Mouse (Mus musculus): Measurements from ENCODE around the gene Dgcr6. TPM values are rescaled to one million over a fixed set of nuclear protein-coding genes. Genes with fewer than 3 reads are reported as not detected.
A peak's percentile ranks its signal among the peaks of the same experiment; 100 is the strongest.

Dgcr6 gene
- polyA plus RNA-seq, 1 experiment from 2014 or later, result 151 TPM

DNA sequence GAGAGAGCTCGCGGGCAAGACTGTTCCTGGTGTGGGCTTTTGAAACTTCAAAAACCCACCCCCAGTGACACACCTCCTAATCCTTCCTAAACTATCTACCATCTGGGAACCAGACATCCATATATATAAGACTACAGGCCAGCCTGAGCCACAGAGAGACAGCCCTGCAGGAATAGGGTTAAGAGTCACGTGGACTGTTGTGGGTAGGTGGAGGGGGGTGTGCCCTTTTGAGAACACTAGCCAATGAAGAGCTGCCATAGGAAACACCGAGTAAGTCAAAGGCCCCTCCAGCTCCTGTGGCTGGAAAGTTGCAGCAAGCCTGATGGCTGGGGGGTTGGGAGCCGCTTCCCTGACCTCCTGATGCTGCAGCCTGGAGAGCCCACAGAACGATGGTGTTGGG lies 51.1 kb downstream of the Dgcr6 start:
- no peak for DNase-seq (ENCODE audit: low spot score)
- no peaks in the 10 kb centered on the region for H3K36me3 ChIP-seq (replicated peaks)
- H3K27me3 ChIP-seq (replicated peaks; ENCODE audit: low read depth, poor library complexity, severe bottlenecking), result no peaks in the 10 kb centered on the region
- 35% methylated on average over 6 of the region's 6 CpGs for WGBS
- H3K27ac ChIP-seq (replicated peaks), result no peak overlapping the region
- H3K4me1 ChIP-seq, result peaks cover 7% of the 10 kb centered on the region
- H3K4me3 ChIP-seq, result no peak overlapping the region; the same call in 1 of the 2 replicates
- no peaks in the 10 kb centered on the region for H3K9me3 ChIP-seq

DNA sequence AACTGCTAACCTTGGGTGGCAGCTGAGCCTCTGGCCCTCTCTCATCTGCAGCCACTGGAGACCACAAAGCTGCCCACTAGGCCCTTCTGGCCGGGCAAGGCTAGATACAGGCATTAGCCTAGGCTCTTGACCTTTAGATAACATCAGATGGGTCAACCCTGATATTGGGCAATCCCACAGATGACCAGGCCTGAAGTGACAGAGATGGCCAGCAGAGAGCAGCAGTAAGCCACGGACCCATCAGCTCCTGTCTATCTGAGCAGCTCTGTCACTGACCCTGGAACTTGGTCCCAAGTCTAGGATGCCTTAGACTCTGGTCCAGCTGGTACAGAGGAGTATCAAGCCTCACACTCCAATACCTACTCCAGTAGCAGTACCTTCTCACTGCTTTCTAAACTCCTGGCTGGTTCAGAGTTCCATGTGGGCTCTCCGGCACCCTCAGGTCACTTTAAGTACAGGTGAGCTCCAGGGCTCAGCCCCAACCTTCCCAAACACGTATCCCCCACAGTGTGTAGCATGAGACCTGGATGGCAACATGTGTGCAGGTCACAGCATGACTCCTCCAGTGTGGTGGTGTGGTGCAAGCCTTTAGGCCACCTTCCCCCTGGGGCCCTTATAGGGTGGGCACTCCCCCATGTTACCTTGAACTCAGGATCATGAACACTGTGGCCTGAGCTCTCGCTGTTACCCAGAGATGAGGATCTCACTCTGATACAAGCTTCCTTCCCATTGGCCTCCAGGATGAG lies 55.7 kb downstream of the Dgcr6 start:
- Histone ChIP-seq H3K36me3 (replicated peaks) (no peaks in the 10 kb centered on the region), H3K9me3 (peaks cover 8% of the 10 kb centered on the region; the same call in 1 of the 2 replicates), H3K27me3 (replicated peaks; ENCODE audit: low read depth, poor library complexity, severe bottlenecking) (no peaks in the 10 kb centered on the region), H3K27ac (replicated peaks) (no peak overlapping the region), H3K4me3 (no peak overlapping the region), H3K4me1 (peaks cover 11% of the 10 kb centered on the region)
- peak; percentile 61 for DNase-seq (ENCODE audit: low spot score)
- WGBS, result 58% methylated on average over 5 of the region's 5 CpGs

- 91% methylated on average over 7 of the region's 7 CpGs for WGBS
- Histone ChIP-seq H3K4me3 (no peak overlapping the region), H3K27me3 (replicated peaks; ENCODE audit: low read depth, poor library complexity, severe bottlenecking) (no peaks in the 10 kb centered on the region), H3K27ac (replicated peaks) (no peak overlapping the region), H3K9me3 (peaks cover 8% of the 10 kb centered on the region; the same call in 1 of the 2 replicates), H3K36me3 (replicated peaks) (no peaks in the 10 kb centered on the region), H3K4me1 (peaks cover 4% of the 10 kb centered on the region; the same call in 1 of the 2 replicates)
- DNase-seq (ENCODE audit: low spot score), result no peak
These were observed 58.4 kb downstream of the Dgcr6 start for GRCm38 (mm10) chr16:18111042-18111441.

DNA sequence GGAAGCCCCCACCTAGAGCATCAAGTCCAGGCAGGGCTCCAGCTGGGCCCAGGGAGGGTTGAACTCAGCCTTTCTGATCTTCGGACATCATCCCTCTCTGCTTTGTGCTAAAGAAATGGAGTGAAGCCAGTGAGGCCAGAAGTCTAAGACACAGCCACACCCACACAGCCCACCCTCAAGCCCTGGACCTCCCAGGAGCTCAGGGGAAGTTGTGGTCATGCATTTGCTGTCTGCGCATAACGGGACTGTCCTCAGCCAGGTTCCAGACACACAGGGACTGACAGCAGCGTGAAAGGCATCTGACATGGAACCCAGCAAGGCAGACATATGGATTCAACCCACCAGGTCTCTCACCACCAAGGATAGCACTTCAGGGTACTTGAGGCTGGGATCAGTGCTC lies 63.8 kb downstream of the Dgcr6 start:
- Histone ChIP-seq H3K4me3 (no peak overlapping the region), H3K4me1 (peaks cover 4% of the 10 kb centered on the region; the same call in 1 of the 2 replicates), H3K27me3 (replicated peaks; ENCODE audit: low read depth, poor library complexity, severe bottlenecking) (no peaks in the 10 kb centered on the region), H3K27ac (replicated peaks) (no peak overlapping the region), H3K36me3 (replicated peaks) (no peaks in the 10 kb centered on the region), H3K9me3 (no peaks in the 10 kb centered on the region)
- no peak for DNase-seq (ENCODE audit: low spot score)
- 77% methylated on average over 4 of the region's 4 CpGs for WGBS

GRCm38 (mm10) chr16:18118285-18118684 lies 65.6 kb downstream of the Dgcr6 start:
- Histone ChIP-seq H3K9me3 (no peaks in the 10 kb centered on the region), H3K27me3 (replicated peaks; ENCODE audit: low read depth, poor library complexity, severe bottlenecking) (peaks cover 6% of the 10 kb centered on the region; the same call in 1 of the 2 replicates), H3K4me3 (no peak overlapping the region), H3K4me1 (no peaks in the 10 kb centered on the region; the same call in 1 of the 2 replicates), H3K36me3 (replicated peaks) (no peaks in the 10 kb centered on the region), H3K27ac (replicated peaks) (no peak overlapping the region)
- WGBS, result 75% methylated on average over 3 of the region's 3 CpGs
- no peak for DNase-seq (ENCODE audit: low spot score)

DNA sequence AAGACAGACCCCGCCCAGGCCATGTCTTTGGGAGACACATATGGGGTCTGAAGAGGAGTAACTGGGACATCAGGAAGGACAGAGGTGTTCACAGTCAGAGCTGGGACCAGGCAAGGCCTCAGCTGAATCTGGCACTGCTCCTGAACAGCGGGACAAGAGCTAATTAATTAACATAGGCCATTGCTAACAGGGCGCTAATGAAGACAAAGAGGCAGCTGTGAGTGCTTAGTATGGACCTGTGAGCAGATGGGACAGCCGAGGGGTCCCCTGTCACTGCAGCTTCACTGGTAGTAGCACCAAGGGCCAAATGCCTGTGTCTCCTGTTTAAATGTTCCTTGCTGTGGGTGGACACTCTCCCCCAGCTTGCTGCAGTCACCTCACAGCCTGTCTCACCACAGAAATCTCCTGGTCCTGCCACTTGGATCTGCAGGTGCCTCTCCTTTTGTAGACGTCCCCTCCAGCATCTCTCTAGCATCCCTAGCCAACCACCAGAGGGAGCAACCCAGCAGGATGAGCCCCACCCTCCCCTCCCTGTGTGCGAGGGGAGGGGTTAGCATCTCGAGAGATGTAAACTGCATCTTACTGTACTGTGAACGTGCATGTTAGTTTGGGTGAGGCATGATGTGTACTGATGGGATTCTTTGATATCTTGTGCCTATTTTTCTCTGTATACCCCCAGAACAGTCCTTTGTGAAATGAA lies 66.5 kb downstream of the Dgcr6 start:
- no peaks in the 10 kb centered on the region for H3K36me3 ChIP-seq (replicated peaks)
- H3K4me3 ChIP-seq, result no peak overlapping the region
- no peaks in the 10 kb centered on the region for H3K9me3 ChIP-seq
- H3K27me3 ChIP-seq (replicated peaks; ENCODE audit: low read depth, poor library complexity, severe bottlenecking), result peaks cover 15% of the 10 kb centered on the region
- no peaks in the 10 kb centered on the region; the same call in 1 of the 2 replicates for H3K4me1 ChIP-seq
- no peak overlapping the region for H3K27ac ChIP-seq (replicated peaks)
- 25% methylated on average over 8 of the region's 8 CpGs for WGBS
- peak; percentile 63 for DNase-seq (ENCODE audit: low spot score)

Other genes with a start within 250 kb of the Dgcr6 start
- not detected in 2 replicates for gene B830017H08Rik, start 219.7 kb upstream of the Dgcr6 start, polyA plus RNA-seq (2016; fragmentation: Nextera tagmentation; extraction: Ambion mirVana)
- 2.5 and 4.1 TPM in 2 replicates for gene Car15, start 214.5 kb upstream of the Dgcr6 start, polyA plus RNA-seq (2016; fragmentation: Nextera tagmentation; extraction: Ambion mirVana)
- 0.35 and 0.42 TPM in 2 replicates for gene Gm20518, start 161.2 kb upstream of the Dgcr6 start, polyA plus RNA-seq (2016; fragmentation: Nextera tagmentation; extraction: Ambion mirVana)
- gene Tssk1, start 158.6 kb upstream of the Dgcr6 start, polyA plus RNA-seq (2016; fragmentation: Nextera tagmentation; extraction: Ambion mirVana), result 0.04 TPM in 1 of 2 replicates, not detected in the other
- gene Dgcr2, start 154.3 kb upstream of the Dgcr6 start, polyA plus RNA-seq (2016; fragmentation: Nextera tagmentation; extraction: Ambion mirVana), result 98.6 and 100 TPM in 2 replicates
- gene Tssk2, start 154.2 kb upstream of the Dgcr6 start, polyA plus RNA-seq (2016; fragmentation: Nextera tagmentation; extraction: Ambion mirVana), result 0.14 TPM in 1 of 2 replicates, not detected in the other
- gene Ess2, start 141.5 kb upstream of the Dgcr6 start, polyA plus RNA-seq (2016; fragmentation: Nextera tagmentation; extraction: Ambion mirVana), result 57.4 and 60.6 TPM in 2 replicates
- gene Gsc2, start 137.8 kb upstream of the Dgcr6 start, polyA plus RNA-seq (2016; fragmentation: Nextera tagmentation; extraction: Ambion mirVana), result not detected in 2 replicates
- gene Slc25a1, start 124.6 kb upstream of the Dgcr6 start, polyA plus RNA-seq (2016; fragmentation: Nextera tagmentation; extraction: Ambion mirVana), result 85.8 and 90.6 TPM in 2 replicates
- not detected in 2 replicates for gene Vpreb2, start 72.4 kb upstream of the Dgcr6 start, polyA plus RNA-seq (2016; fragmentation: Nextera tagmentation; extraction: Ambion mirVana)
- 16.2 and 16.9 TPM in 2 replicates for gene Prodh, start 37.3 kb downstream of the Dgcr6 start, polyA plus RNA-seq (2016; fragmentation: Nextera tagmentation; extraction: Ambion mirVana)
- gene Rtn4r, start 74.8 kb downstream of the Dgcr6 start, polyA plus RNA-seq (2016; fragmentation: Nextera tagmentation; extraction: Ambion mirVana), result 0.87 and 1.4 TPM in 2 replicates
- not detected in 2 replicates for gene Ccdc188, start 165.0 kb downstream of the Dgcr6 start, polyA plus RNA-seq (2016; fragmentation: Nextera tagmentation; extraction: Ambion mirVana)
- gene Zdhhc8, start 182.3 kb downstream of the Dgcr6 start, polyA plus RNA-seq (2016; fragmentation: Nextera tagmentation; extraction: Ambion mirVana), result 15.5 and 17.9 TPM in 2 replicates
- 116 and 120 TPM in 2 replicates for gene Trmt2a, start 195.8 kb downstream of the Dgcr6 start, polyA plus RNA-seq (2016; fragmentation: Nextera tagmentation; extraction: Ambion mirVana)
- gene Ranbp1, start 195.9 kb downstream of the Dgcr6 start, polyA plus RNA-seq (2016; fragmentation: Nextera tagmentation; extraction: Ambion mirVana), result 1,276 and 1,293 TPM in 2 replicates
- gene Gm49776, start 205.5 kb downstream of the Dgcr6 start, polyA plus RNA-seq (2016; fragmentation: Nextera tagmentation; extraction: Ambion mirVana), result 6.6 TPM in 1 of 2 replicates, not detected in the other
- 47.3 and 50.9 TPM in 2 replicates for gene Dgcr8, start 236.4 kb downstream of the Dgcr6 start, polyA plus RNA-seq (2016; fragmentation: Nextera tagmentation; extraction: Ambion mirVana)

Measured in embryonic facial prominence, embryonic 10.5 days (tissue).